In the genomic region with DNA sequence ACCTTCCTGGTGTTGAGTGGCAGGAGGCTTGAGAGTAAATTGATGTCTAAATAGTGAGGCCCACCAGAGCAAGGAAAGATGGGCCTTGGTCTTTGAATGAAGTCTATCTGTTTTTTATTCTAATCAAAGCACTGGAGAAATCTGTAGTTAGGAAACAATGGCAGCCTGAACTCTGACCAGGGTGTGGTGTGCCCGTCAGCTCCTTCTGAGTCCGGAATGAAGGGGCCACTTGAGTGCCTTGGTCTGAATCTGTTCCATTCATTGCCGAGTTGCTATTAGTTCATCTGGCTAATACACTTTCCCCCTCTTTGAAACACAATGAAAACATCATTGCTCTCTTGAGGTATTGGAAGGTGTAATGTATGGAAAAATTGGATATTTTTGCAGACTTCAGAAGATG, we compare ENCODE assay signal across 13 mouse cellular contexts.
"Had no signal": no experiment of that assay in that cellular context is flagged by ENCODE, and none has a peak within 500 bp of the region (broad histone marks: within the 10 kb centered on the region; RNA-seq: fewer than 3 reads in every experiment).

No protein-coding gene starts in this region.

- H3K27ac ChIP-seq: limb, embryonic 12.5 days; liver, embryonic 15.5 days; lung, embryonic 15.5 days; macrophage; midbrain, embryonic 15.5 days; neural tube, embryonic 12.5 days; stomach, embryonic 15.5 days had no signal

- ATAC-seq: midbrain, embryonic 15.5 days had no signal

- H3K27me3 ChIP-seq: limb, embryonic 12.5 days; liver, embryonic 15.5 days; lung, embryonic 15.5 days; megakaryocyte, embryonic 14.5 days; midbrain, embryonic 15.5 days; neural tube, embryonic 12.5 days; stomach, embryonic 15.5 days had no signal

- H3K4me3 ChIP-seq: limb, embryonic 12.5 days; liver, embryonic 15.5 days; lung, embryonic 15.5 days; megakaryocyte, embryonic 14.5 days; midbrain, embryonic 15.5 days; neural tube, embryonic 12.5 days; stomach, embryonic 15.5 days had no signal

- H3K9ac ChIP-seq: limb, embryonic 12.5 days; liver, embryonic 15.5 days; lung, embryonic 15.5 days; midbrain, embryonic 15.5 days; neural tube, embryonic 12.5 days; stomach, embryonic 15.5 days had no signal

- DNase-seq: layer of hippocampus, adult 9-11 months; layer of hippocampus, postnatal 36 days; liver; lung, postnatal 14 days had no signal

- H3K36me3 ChIP-seq: midbrain, embryonic 15.5 days had no signal

- H3K9me3 ChIP-seq: limb, embryonic 12.5 days; liver, embryonic 15.5 days; lung, embryonic 15.5 days; megakaryocyte, embryonic 14.5 days; midbrain, embryonic 15.5 days; neural tube, embryonic 12.5 days; stomach, embryonic 15.5 days had no signal

- H3K4me1 ChIP-seq: neural tube, embryonic 12.5 days had no signal

- H3K4me2 ChIP-seq: limb, embryonic 12.5 days; lung, embryonic 15.5 days; midbrain, embryonic 11.5 days; midbrain, embryonic 15.5 days; neural tube, embryonic 12.5 days; stomach, embryonic 15.5 days had no signal
